Mouse (Mus musculus): Measurements from ENCODE around the gene Vsig10. TPM values are rescaled to one million over a fixed set of nuclear protein-coding genes. Genes with fewer than 3 reads are reported as not detected.

Vsig10 gene
- polyA plus RNA-seq, 1 experiment, result 17.2 TPM

DNA sequence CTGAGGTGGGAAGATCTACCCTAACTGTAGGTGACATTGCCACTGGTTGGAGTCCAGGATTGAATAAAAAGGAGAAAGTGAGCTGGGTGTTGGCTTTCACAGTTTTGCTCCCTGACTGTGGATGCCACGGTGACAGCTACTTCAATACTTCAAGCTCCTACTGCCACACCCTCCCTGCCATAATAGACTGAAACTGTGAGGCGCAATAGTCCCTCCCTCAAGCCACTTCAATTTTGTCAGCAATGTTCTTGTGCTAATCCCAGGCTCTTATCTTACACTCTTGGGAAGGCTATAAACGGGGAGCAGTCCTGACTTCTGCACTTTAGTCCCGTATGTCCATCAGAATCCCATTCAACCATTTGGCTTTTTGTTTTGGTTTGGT is 39.2 kb upstream of the Vsig10 start:
- 70% methylated on average over 4 of the region's 4 CpGs for WGBS
- Histone ChIP-seq H3K4me1 (ENCODE audit: control insufficient read depth, insufficient read depth, low read length) (peaks cover 8% of the 10 kb centered on the region; the same call in 1 of the 2 replicates), H3K4me3 (ENCODE audit: insufficient read depth, low read depth, low read length) (no peak overlapping the region), H3K27ac (ENCODE audit: insufficient read depth, low read depth, low read length) (peak overlapping the region; percentile 53; the same call in 1 of the 2 replicates), H3K27me3 (replicated peaks; ENCODE audit: control insufficient read depth, insufficient read depth, low read length) (no peaks in the 10 kb centered on the region), H3K36me3 (ENCODE audit: control insufficient read depth, insufficient read depth, low read length) (no peaks in the 10 kb centered on the region)
- no peak for DNase-seq
- TF ChIP-seq POLR2A (IDR thresholded peaks at IDR 0.05; ENCODE audit: low read depth, low read length) (no peak), CTCF (conservative IDR thresholded peaks at IDR 0.05; ENCODE audit: insufficient read depth, insufficient read length, low read depth, low read length) (no peak)

DNA sequence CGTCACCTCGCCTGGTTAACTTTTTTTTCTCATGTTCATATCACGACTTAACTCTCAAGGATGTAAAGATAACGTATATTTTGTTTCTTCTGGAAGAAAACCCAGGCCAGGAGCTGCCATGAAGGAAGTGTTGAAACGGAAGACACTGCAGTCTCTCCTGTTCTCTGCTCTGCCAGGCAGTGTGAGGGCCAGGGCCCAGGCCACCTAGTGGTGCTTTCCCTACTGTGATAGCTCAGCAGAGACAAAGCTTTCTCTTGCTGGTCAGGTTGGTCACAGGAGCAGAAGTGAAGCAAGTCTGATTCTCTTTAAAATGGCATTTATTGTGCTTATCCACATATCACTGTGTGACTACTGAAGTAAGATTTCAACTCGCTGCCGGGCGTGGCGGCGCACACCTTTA is 37.3 kb upstream of the Vsig10 start:
- no peak for DNase-seq
- Histone ChIP-seq H3K4me3 (ENCODE audit: insufficient read depth, low read depth, low read length) (no peak overlapping the region), H3K4me1 (ENCODE audit: control insufficient read depth, insufficient read depth, low read length) (peaks cover 13% of the 10 kb centered on the region), H3K27me3 (replicated peaks; ENCODE audit: control insufficient read depth, insufficient read depth, low read length) (no peaks in the 10 kb centered on the region), H3K27ac (ENCODE audit: insufficient read depth, low read depth, low read length) (no peak overlapping the region), H3K36me3 (ENCODE audit: control insufficient read depth, insufficient read depth, low read length) (no peaks in the 10 kb centered on the region)
- WGBS, result 87% methylated on average over 10 of the region's 10 CpGs
- TF ChIP-seq CTCF (conservative IDR thresholded peaks at IDR 0.05; ENCODE audit: insufficient read depth, insufficient read length, low read depth, low read length), result peak; percentile 45; the same call in 1 of the 2 replicates
- TF ChIP-seq POLR2A (IDR thresholded peaks at IDR 0.05; ENCODE audit: low read depth, low read length), result no peak

DNA sequence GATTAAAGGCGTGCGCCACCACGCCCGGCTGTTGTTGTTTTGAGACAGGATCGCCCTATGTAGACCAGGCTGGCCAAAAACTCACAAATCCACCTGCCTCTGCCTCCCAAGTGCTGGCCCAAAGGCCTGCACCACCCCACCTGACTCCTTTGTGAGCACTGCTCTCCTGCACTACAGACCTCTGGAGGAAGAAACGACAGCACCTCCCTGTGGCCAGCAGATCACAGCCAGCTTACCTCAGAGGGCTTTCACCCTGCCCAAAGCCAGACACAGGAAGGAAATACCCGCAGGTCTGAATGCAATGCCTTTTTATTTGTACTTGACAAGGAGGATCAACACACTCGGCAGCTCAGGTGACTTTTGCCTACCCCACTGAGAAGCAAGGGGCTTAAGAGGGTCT is 36.5 kb upstream of the Vsig10 start:
- Histone ChIP-seq H3K36me3 (ENCODE audit: control insufficient read depth, insufficient read depth, low read length) (no peaks in the 10 kb centered on the region), H3K4me3 (ENCODE audit: insufficient read depth, low read depth, low read length) (no peak overlapping the region), H3K27me3 (replicated peaks; ENCODE audit: control insufficient read depth, insufficient read depth, low read length) (no peaks in the 10 kb centered on the region), H3K4me1 (ENCODE audit: control insufficient read depth, insufficient read depth, low read length) (peaks cover 13% of the 10 kb centered on the region), H3K27ac (ENCODE audit: insufficient read depth, low read depth, low read length) (no peak overlapping the region)
- 0 out of 2 replicates have a peak, but pooled peaks have one; percentile 23 for TF ChIP-seq CTCF (conservative IDR thresholded peaks at IDR 0.05; ENCODE audit: insufficient read depth, insufficient read length, low read depth, low read length)
- TF ChIP-seq POLR2A (IDR thresholded peaks at IDR 0.05; ENCODE audit: low read depth, low read length), result no peak
- 83% methylated on average over 8 of the region's 8 CpGs for WGBS
- DNase-seq, result no peak

DNA sequence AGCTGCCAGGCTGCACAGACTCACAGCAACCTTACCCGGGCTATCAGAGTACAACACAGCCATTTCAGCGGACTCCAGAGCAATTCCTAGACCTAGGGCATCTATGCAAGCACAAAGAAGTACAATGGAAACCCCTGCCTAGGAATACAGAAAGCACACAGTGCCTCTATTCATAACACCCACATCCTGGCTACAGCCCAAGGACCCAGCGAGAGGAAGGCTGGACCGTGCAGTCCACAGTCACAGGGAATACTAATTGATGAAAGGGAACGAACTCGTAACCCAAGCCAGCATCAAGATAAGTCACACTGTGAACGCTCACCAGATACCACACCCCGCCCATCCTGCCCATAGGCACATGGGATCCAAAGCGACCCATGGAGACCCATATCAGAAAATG is 34.9 kb upstream of the Vsig10 start:
- Histone ChIP-seq H3K36me3 (ENCODE audit: control insufficient read depth, insufficient read depth, low read length) (no peaks in the 10 kb centered on the region), H3K27me3 (replicated peaks; ENCODE audit: control insufficient read depth, insufficient read depth, low read length) (no peaks in the 10 kb centered on the region), H3K27ac (ENCODE audit: insufficient read depth, low read depth, low read length) (no peak overlapping the region), H3K4me1 (ENCODE audit: control insufficient read depth, insufficient read depth, low read length) (peaks cover 18% of the 10 kb centered on the region), H3K4me3 (ENCODE audit: insufficient read depth, low read depth, low read length) (no peak overlapping the region)
- 78% methylated on average over 9 of the region's 9 CpGs for WGBS
- no peak for DNase-seq
- TF ChIP-seq POLR2A (IDR thresholded peaks at IDR 0.05; ENCODE audit: low read depth, low read length) (no peak), CTCF (conservative IDR thresholded peaks at IDR 0.05; ENCODE audit: insufficient read depth, insufficient read length, low read depth, low read length) (no peak)

DNA sequence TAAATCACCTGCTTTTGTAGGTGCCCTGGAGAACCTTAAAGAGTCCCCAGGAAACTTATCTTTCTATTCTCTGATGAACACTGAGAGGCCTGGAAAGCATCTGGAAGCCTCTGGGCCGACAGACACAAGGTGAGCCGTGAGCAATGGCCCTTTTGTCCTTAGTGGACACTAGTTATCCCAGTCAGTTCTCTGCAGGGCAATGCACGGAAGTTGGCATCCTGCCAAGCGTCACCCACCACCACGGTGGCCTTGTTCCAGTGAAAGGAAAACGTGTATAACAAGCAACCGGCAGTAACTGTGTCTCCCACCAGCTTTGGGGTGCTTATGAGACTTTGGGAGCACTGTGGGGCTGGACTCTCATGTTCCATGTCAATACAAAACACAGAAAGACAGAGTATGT is 34.2 kb upstream of the Vsig10 start:
- Histone ChIP-seq H3K27ac (ENCODE audit: insufficient read depth, low read depth, low read length) (no peak overlapping the region), H3K27me3 (replicated peaks; ENCODE audit: control insufficient read depth, insufficient read depth, low read length) (no peaks in the 10 kb centered on the region), H3K4me1 (ENCODE audit: control insufficient read depth, insufficient read depth, low read length) (peaks cover 12% of the 10 kb centered on the region), H3K36me3 (ENCODE audit: control insufficient read depth, insufficient read depth, low read length) (no peaks in the 10 kb centered on the region), H3K4me3 (ENCODE audit: insufficient read depth, low read depth, low read length) (no peak overlapping the region)
- no peak for TF ChIP-seq POLR2A (IDR thresholded peaks at IDR 0.05; ENCODE audit: low read depth, low read length)
- no peak for TF ChIP-seq CTCF (conservative IDR thresholded peaks at IDR 0.05; ENCODE audit: insufficient read depth, insufficient read length, low read depth, low read length)
- WGBS, result 39% methylated on average over 7 of the region's 7 CpGs
- no peak for DNase-seq

DNA sequence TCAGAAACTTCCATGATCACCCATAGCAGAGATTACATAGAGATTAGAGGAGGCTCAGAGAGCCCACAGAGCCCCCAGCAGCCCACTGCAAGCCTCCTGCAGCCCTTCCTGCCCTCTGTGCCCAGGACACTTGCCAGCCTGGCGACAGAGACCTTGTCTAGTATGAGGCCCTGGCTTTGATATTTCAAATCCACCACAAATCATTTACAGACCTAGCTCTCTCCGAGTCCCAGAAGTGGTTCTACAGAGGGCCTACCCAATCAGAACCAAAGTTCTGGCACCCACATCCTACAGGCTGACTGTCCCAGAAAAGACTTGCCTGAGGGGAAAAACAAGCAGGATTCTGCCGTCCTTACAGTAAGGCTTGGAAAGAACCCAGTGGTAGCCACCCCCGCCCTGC is 33.6 kb upstream of the Vsig10 start:
- Histone ChIP-seq H3K4me3 (ENCODE audit: insufficient read depth, low read depth, low read length) (no peak overlapping the region), H3K4me1 (ENCODE audit: control insufficient read depth, insufficient read depth, low read length) (peaks cover 10% of the 10 kb centered on the region), H3K27ac (ENCODE audit: insufficient read depth, low read depth, low read length) (no peak overlapping the region), H3K36me3 (ENCODE audit: control insufficient read depth, insufficient read depth, low read length) (no peaks in the 10 kb centered on the region), H3K27me3 (replicated peaks; ENCODE audit: control insufficient read depth, insufficient read depth, low read length) (no peaks in the 10 kb centered on the region)
- WGBS, result 48% methylated on average over 4 of the region's 4 CpGs
- DNase-seq, result peak; percentile 77
- TF ChIP-seq CTCF (conservative IDR thresholded peaks at IDR 0.05; ENCODE audit: insufficient read depth, insufficient read length, low read depth, low read length) (no peak), POLR2A (IDR thresholded peaks at IDR 0.05; ENCODE audit: low read depth, low read length) (no peak)

DNA sequence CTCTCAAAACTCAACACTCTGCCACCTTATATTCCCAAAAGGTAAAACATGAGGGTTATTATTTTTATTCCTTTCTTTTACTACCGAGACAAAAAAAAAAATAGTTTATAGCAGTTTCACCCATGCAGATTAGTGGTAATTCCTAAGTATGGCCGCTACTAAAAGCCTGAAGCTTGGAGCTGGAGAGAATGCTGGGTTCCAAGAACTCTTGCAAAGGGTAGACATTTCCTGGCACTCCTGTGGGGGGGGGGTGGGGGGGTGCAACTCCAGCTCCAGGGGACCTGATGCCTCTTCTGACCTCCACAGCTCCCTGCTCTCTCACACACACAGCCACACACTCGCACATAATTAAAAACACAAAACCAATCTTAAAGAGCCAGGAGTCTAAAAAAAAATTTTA is 32.6 kb upstream of the Vsig10 start:
- H3K27me3 ChIP-seq (replicated peaks; ENCODE audit: control insufficient read depth, insufficient read depth, low read length), result no peaks in the 10 kb centered on the region
- no peak for TF ChIP-seq POLR2A (IDR thresholded peaks at IDR 0.05; ENCODE audit: low read depth, low read length)
- no peak for TF ChIP-seq CTCF (conservative IDR thresholded peaks at IDR 0.05; ENCODE audit: insufficient read depth, insufficient read length, low read depth, low read length)
- peaks cover 10% of the 10 kb centered on the region for H3K4me1 ChIP-seq (ENCODE audit: control insufficient read depth, insufficient read depth, low read length)
- no peak for DNase-seq
- no peak overlapping the region for H3K27ac ChIP-seq (ENCODE audit: insufficient read depth, low read depth, low read length)
- no peaks in the 10 kb centered on the region for H3K36me3 ChIP-seq (ENCODE audit: control insufficient read depth, insufficient read depth, low read length)
- 15% methylated on average over 3 of the region's 3 CpGs for WGBS
- H3K4me3 ChIP-seq (ENCODE audit: insufficient read depth, low read depth, low read length), result peak overlapping the region; percentile 64
